Mouse (Mus musculus): ENCODE data around the gene Ccser2. TPM values are rescaled to one million over a fixed set of nuclear protein-coding genes. Genes with fewer than 3 reads are reported as not detected.

Gene Ccser2
- polyA plus RNA-seq (2012; rRNA removed; ENCODE audit: low replicate concordance): 40.3 and 65.2 TPM in 2 replicates

DNA sequence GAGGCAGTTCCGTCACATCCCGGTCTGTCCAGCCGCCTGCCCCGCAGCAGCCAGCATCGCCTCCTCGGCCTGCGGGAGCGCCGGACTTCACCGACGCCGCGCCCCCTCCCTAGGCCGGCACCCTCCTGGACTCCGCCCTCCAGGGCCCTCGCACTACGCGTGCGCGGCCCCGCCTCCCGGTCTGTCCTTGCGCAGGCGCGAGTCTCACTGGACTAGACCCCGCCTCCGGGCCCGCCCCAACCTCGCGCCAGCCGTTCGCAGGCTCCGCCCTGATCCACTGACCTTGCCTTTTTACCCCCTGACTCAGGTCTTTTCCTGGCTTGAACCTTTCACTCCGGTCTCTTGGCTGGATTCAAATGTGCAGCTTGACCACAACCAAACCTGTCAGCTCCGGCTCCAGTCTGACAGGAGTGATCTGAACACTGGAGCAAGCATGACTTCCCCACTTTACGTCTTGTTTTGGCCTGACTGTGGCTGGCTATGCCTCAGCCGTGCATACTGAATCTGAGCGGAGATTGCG is at the start of gene Ccser2:
Gene Ccser2, minus strand, starts transcription at position 150 of the 520 bp plus-strand sequence.

Other genes starting within 250 kb of the Ccser2 start
- gene Rgr, start 80.2 kb upstream of the Ccser2 start, polyA plus RNA-seq (2012; rRNA removed; ENCODE audit: low replicate concordance): 0.69 TPM in 1 of 2 replicates, not detected in the other
- gene Lrit1, start 86.1 kb upstream of the Ccser2 start, polyA plus RNA-seq (2012; rRNA removed; ENCODE audit: low replicate concordance): not detected in 2 replicates
- gene Lrit2, start 99.2 kb upstream of the Ccser2 start, polyA plus RNA-seq (2012; rRNA removed; ENCODE audit: low replicate concordance): not detected in 2 replicates
- 0.03 and 0.06 TPM in 2 replicates for gene Cdhr1, start 129.6 kb upstream of the Ccser2 start, polyA plus RNA-seq (2012; rRNA removed; ENCODE audit: low replicate concordance)
- gene 2610528A11Rik, start 145.2 kb upstream of the Ccser2 start, polyA plus RNA-seq (2012; rRNA removed; ENCODE audit: low replicate concordance): 0.72 and 0.76 TPM in 2 replicates
- 228 and 370 TPM in 2 replicates for gene Ghitm, start 166.5 kb upstream of the Ccser2 start, polyA plus RNA-seq (2012; rRNA removed; ENCODE audit: low replicate concordance)